Mouse (Mus musculus) embryonic facial prominence, embryonic 13.5 days (tissue): ENCODE results near the gene Dock2. TPM values are rescaled to one million over a fixed set of nuclear protein-coding genes. Genes with fewer than 3 reads are reported as not detected.

ENCODE experiments used
- ATAC-seq: fragments of 200-750 bp; cut with Nextera tagmentation; 2 replicates; pipeline ENCODE4 v1.8.0; 2017; ENCODE audit warnings: low read depth; ENCODE audit not compliant: insufficient number of reproducible peaks, insufficient read depth, low FRiP score, low TSS enrichment
- H3K27ac ChIP-seq: fragments of 300-500 bp; sonication (generic); 2 replicates; pipeline ENCODE4 v1.5.1; 2015; ENCODE audit warnings: moderate library complexity, mild to moderate bottlenecking, inconsistent platforms
- H3K27me3 ChIP-seq: fragments of 300-500 bp; sonication (generic); 2 replicates; pipeline ENCODE4 v1.6.1; 2015; ENCODE audit warnings: mild to moderate bottlenecking, inconsistent platforms
- H3K36me3 ChIP-seq: fragments of 300-500 bp; sonication (generic); 2 replicates; pipeline ENCODE4 v1.6.1; 2015; ENCODE audit warnings: mild to moderate bottlenecking, inconsistent platforms
- H3K4me1 ChIP-seq: fragments of 300-500 bp; sonication (generic); 2 replicates; pipeline ENCODE4 v1.6.1; 2015; ENCODE audit warnings: inconsistent platforms
- H3K4me2 ChIP-seq: fragments of 300-500 bp; sonication (generic); 2 replicates; pipeline ENCODE4 v1.6.1; 2015; ENCODE audit warnings: moderate library complexity, mild to moderate bottlenecking, inconsistent platforms
- H3K4me3 ChIP-seq: fragments of 300-500 bp; sonication (generic); 2 replicates; pipeline ENCODE4 v1.5.1; 2015; ENCODE audit warnings: mild to moderate bottlenecking, inconsistent platforms
- H3K9ac ChIP-seq: fragments of 300-500 bp; sonication (generic); 2 replicates; pipeline ENCODE4 v1.6.1; 2015; ENCODE audit warnings: mild to moderate bottlenecking, inconsistent platforms
- H3K9me3 ChIP-seq: fragments of 300-500 bp; sonication (generic); 2 replicates; pipeline ENCODE4 v1.6.1; 2016; ENCODE audit warnings: inconsistent platforms
- WGBS: fragments of 180-500 bp; shearing (Covaris S2); methylation state at CpG from one replicate; pipeline ENCODE4 v1.1.7; 2015; ENCODE audit warnings: mixed read lengths; 5-methylcytosine and 5-hydroxymethylcytosine counted together
- polyA plus RNA-seq: library from polyadenylated mRNA; unstranded; fragments of >200 nt; fragmentation: Nextera tagmentation; extraction: Ambion mirVana; gene quantifications from 2 replicates; pipeline ENCODE4 v1.2.1, GENCODE M21; 2015

Gene Dock2
- polyA plus RNA-seq, 1 experiment from 2014 or later: 0.98 TPM

GRCm38 (mm10) chr11:34525096-34525891 lies 258.4 kb downstream of the Dock2 start:
- no peak overlapping the region for H3K4me2 ChIP-seq
- H3K27me3 ChIP-seq: no peaks in the 10 kb centered on the region
- H3K4me1 ChIP-seq: no peaks in the 10 kb centered on the region
- no peak overlapping the region for H3K9ac ChIP-seq
- no peaks in the 10 kb centered on the region for H3K36me3 ChIP-seq
- no peak for ATAC-seq
- H3K9me3 ChIP-seq: no peaks in the 10 kb centered on the region
- WGBS: 80% methylated on average over 7 of the region's 7 CpGs
- H3K27ac ChIP-seq: no peak overlapping the region
- no peak overlapping the region for H3K4me3 ChIP-seq

- no peaks in the 10 kb centered on the region for H3K4me1 ChIP-seq
- no peaks in the 10 kb centered on the region for H3K9me3 ChIP-seq
- H3K27ac ChIP-seq: no peak overlapping the region
- ATAC-seq: no peak
- WGBS: 84% methylated on average over 4 of the region's 4 CpGs
- H3K4me2 ChIP-seq: no peak overlapping the region
- no peaks in the 10 kb centered on the region for H3K36me3 ChIP-seq
- H3K27me3 ChIP-seq: no peaks in the 10 kb centered on the region
- no peak overlapping the region for H3K9ac ChIP-seq
- no peak overlapping the region for H3K4me3 ChIP-seq
Observed at GRCm38 (mm10) chr11:34524586-34524985, 259.1 kb downstream of the Dock2 start.

DNA sequence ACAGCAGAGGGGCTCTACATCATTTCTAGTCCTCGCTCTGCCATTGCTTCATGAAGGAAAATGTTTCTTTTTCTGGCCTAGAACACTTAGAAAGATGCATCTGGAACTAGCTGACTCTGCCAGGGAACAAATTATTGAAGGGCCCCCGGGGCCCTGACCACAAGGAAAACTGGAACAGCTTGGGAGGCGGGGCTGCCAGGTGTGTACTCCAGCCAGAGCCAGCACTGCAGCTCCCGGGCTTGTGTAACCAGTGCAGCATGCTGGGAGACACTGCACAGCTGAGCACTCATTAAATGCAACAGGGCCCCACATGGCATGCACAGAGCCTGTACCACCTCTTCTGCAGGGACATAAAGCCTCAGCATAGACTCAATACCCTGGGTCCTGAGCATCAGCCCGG lies 265.1 kb downstream of the Dock2 start:
- no peak; the same call in 1 of the 2 replicates for ATAC-seq
- WGBS: 51% methylated on average over 5 of the region's 5 CpGs
- no peaks in the 10 kb centered on the region for H3K27me3 ChIP-seq

GRCm38 (mm10) chr11:34516971-34517370 lies 266.7 kb downstream of the Dock2 start:
- H3K4me3 ChIP-seq: no peak overlapping the region
- H3K36me3 ChIP-seq: no peaks in the 10 kb centered on the region
- H3K9me3 ChIP-seq: no peaks in the 10 kb centered on the region
- no peak for ATAC-seq
- H3K27me3 ChIP-seq: no peaks in the 10 kb centered on the region
- no peak overlapping the region for H3K27ac ChIP-seq
- no peak overlapping the region for H3K9ac ChIP-seq
- H3K4me1 ChIP-seq: peaks cover 6% of the 10 kb centered on the region; the same call in 1 of the 2 replicates
- 63% methylated on average over 2 of the region's 2 CpGs for WGBS
- no peak overlapping the region for H3K4me2 ChIP-seq

More for the DNA sequence above, 265.1 kb downstream of the Dock2 start:
- H3K9ac ChIP-seq: no peak overlapping the region
- H3K4me3 ChIP-seq: no peak overlapping the region
- H3K4me2 ChIP-seq: no peak overlapping the region
- H3K27ac ChIP-seq: no peak overlapping the region
- no peaks in the 10 kb centered on the region for H3K9me3 ChIP-seq
- H3K4me1 ChIP-seq: peaks cover 6% of the 10 kb centered on the region; the same call in 1 of the 2 replicates
- no peaks in the 10 kb centered on the region for H3K36me3 ChIP-seq

DNA sequence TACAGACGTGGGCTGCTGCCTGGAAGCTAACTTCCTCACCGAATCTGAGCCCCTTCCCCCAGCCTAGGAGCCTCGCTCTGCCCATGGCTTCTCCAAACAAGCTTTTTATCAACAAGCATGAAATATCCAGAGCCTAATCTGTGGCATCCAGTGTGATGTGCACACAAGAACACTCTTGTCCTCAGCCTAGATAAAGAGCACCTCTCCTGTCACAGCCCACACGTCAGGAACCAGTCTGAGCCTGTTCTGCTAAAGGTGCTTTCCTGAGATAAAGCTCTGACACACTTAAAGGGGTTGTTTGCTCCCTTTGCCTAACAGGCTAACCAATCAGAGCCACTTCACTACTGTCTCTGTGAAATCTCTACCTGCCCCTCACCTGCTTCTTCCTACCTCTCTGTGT lies 268.4 kb downstream of the Dock2 start:
- Histone ChIP-seq H3K4me1 (peaks cover 6% of the 10 kb centered on the region; the same call in 1 of the 2 replicates), H3K4me2 (no peak overlapping the region), H3K36me3 (no peaks in the 10 kb centered on the region), H3K27ac (no peak overlapping the region), H3K9me3 (no peaks in the 10 kb centered on the region), H3K4me3 (no peak overlapping the region), H3K27me3 (no peaks in the 10 kb centered on the region), H3K9ac (no peak overlapping the region)
- 0 out of 2 replicates have a peak, but pooled peaks have one; percentile 67 for ATAC-seq
- 44% methylated on average over 4 of the region's 4 CpGs for WGBS

DNA sequence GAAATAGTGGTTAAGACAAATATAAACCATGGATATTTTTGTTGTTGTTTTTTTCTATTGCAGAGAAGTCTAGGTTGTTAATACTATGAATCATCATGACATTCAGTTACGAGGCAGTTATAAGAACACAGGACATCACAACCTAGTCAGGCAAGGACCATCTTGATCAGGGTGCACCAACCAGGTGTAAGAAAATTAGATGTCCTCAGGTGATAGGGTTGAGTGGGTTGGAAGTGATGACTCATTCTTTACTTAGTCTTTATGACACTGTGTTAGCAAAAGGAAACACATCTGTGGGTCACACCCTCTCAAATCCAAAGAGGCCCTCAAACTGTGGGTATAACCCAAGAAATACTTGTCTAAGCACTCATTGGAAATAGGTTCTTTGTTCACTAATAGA lies 277.3 kb downstream of the Dock2 start:
- H3K27me3 ChIP-seq: no peaks in the 10 kb centered on the region
- H3K4me2 ChIP-seq: no peak overlapping the region
- H3K9ac ChIP-seq: no peak overlapping the region
- H3K27ac ChIP-seq: no peak overlapping the region
- H3K4me3 ChIP-seq: no peak overlapping the region
- H3K9me3 ChIP-seq: no peaks in the 10 kb centered on the region
- no peaks in the 10 kb centered on the region for H3K4me1 ChIP-seq
- 92% methylated on average over 1 of the region's 1 CpGs for WGBS
- no peaks in the 10 kb centered on the region for H3K36me3 ChIP-seq
- ATAC-seq: no peak

DNA sequence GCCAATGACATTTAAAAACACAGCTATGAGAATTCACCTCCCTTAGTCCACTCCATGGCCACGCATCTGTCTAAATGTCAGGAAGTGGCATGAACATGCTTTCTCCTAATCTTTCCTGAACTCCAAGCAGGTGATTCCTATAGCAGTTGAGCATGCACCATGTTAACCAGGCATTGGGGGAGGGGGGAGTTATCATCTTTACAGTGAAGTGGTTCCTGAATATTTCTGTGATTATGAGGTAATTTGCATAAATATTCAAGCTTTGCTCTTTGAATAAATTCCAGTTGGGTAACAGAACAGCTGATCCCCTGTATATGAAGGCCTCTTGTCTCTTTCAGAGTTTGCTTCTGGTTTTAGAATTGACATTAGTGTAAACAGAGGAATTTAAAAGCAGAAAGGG lies 284.0 kb downstream of the Dock2 start:
- Histone ChIP-seq H3K4me1 (no peaks in the 10 kb centered on the region), H3K9me3 (no peaks in the 10 kb centered on the region), H3K36me3 (no peaks in the 10 kb centered on the region), H3K4me3 (no peak overlapping the region), H3K9ac (no peak overlapping the region), H3K27ac (no peak overlapping the region), H3K27me3 (no peaks in the 10 kb centered on the region), H3K4me2 (no peak overlapping the region)
- 88% methylated on average over 1 of the region's 1 CpGs for WGBS
- ATAC-seq: no peak

DNA sequence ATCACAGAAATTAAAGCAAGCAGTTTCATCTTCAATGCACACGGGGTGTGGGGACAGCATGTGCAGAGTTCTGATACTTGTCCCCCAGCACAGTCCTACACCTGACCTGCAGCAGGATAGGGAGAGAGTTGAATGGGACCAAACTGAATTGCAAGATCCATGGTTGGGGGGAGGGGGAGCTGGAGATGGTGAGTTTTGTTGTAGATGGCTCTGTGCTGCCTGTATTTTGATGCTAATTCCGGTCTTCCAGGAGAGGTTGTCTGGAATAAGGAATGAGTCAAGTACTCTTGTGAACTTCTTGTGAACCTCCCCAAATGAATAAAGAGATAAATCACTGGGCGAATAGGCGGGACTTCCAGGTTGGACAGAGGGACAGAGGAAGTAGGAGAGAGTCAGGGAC lies 289.0 kb downstream of the Dock2 start:
- no peaks in the 10 kb centered on the region for H3K36me3 ChIP-seq
- no peaks in the 10 kb centered on the region for H3K9me3 ChIP-seq
- ATAC-seq: no peak
- 74% methylated on average over 4 of the region's 4 CpGs for whole genome bisulfite sequencing
- H3K4me2 ChIP-seq: no peak overlapping the region
- H3K27me3 ChIP-seq: no peaks in the 10 kb centered on the region
- H3K9ac ChIP-seq: no peak overlapping the region
- H3K4me1 ChIP-seq: no peaks in the 10 kb centered on the region
- H3K27ac ChIP-seq: no peak overlapping the region
- no peak overlapping the region for H3K4me3 ChIP-seq

- ATAC-seq: no peak
- Histone ChIP-seq H3K4me2 (no peak overlapping the region), H3K4me1 (no peaks in the 10 kb centered on the region)
Observed at GRCm38 (mm10) chr11:34492986-34493385, 290.7 kb downstream of the Dock2 start.

GRCm38 (mm10) chr11:34492223-34492622 lies 291.5 kb downstream of the Dock2 start:
- H3K36me3 ChIP-seq: no peaks in the 10 kb centered on the region
- WGBS: 90% methylated on average over 2 of the region's 2 CpGs
- no peak overlapping the region for H3K9ac ChIP-seq
- H3K9me3 ChIP-seq: no peaks in the 10 kb centered on the region
- H3K4me1 ChIP-seq: no peaks in the 10 kb centered on the region
- H3K27ac ChIP-seq: no peak overlapping the region
- H3K4me3 ChIP-seq: no peak overlapping the region
- H3K27me3 ChIP-seq: no peaks in the 10 kb centered on the region
- no peak overlapping the region for H3K4me2 ChIP-seq
- no peak for ATAC-seq

More at GRCm38 (mm10) chr11:34492986-34493385, 290.7 kb downstream of the Dock2 start:
- H3K27me3 ChIP-seq: no peaks in the 10 kb centered on the region
- H3K9me3 ChIP-seq: no peaks in the 10 kb centered on the region
- H3K36me3 ChIP-seq: no peaks in the 10 kb centered on the region
- H3K4me3 ChIP-seq: no peak overlapping the region
- no peak overlapping the region for H3K27ac ChIP-seq
- WGBS: 87% methylated on average over 3 of the region's 3 CpGs
- no peak overlapping the region for H3K9ac ChIP-seq

DNA sequence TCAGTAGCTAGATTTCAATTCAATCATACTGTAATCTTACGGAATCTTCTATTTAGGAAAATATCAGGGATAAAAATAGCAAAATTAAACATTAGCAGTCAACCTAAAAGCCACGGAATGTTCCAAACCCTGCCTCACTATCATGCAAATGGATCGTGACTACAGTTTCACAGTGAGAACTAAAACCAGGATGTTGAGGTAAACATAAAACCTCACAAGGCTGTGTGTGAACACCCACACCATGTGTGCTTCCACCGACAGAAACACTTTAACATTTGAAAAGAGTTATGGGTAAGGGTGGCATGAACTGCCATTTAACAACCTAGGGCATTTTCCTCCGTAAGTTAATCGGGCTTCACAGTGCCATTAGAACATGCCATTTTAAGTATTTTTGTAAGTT lies 294.1 kb downstream of the Dock2 start:
- Histone ChIP-seq H3K36me3 (no peaks in the 10 kb centered on the region), H3K9me3 (no peaks in the 10 kb centered on the region), H3K9ac (no peak overlapping the region), H3K4me2 (no peak overlapping the region), H3K27ac (no peak overlapping the region), H3K4me3 (no peak overlapping the region), H3K4me1 (no peaks in the 10 kb centered on the region), H3K27me3 (no peaks in the 10 kb centered on the region)
- ATAC-seq: no peak
- 75% methylated on average over 6 of the region's 6 CpGs for WGBS

GRCm38 (mm10) chr11:34479301-34479700 lies 304.4 kb downstream of the Dock2 start:
- 83% methylated on average over 5 of the region's 5 CpGs for WGBS
- Histone ChIP-seq H3K36me3 (no peaks in the 10 kb centered on the region), H3K9me3 (no peaks in the 10 kb centered on the region), H3K4me2 (no peak overlapping the region), H3K4me1 (no peaks in the 10 kb centered on the region), H3K27me3 (no peaks in the 10 kb centered on the region), H3K4me3 (no peak overlapping the region), H3K27ac (no peak overlapping the region), H3K9ac (no peak overlapping the region)
- ATAC-seq: no peak
